Mouse (Mus musculus): ENCODE measurements around the gene Zfp292. TPM values are rescaled to one million over a fixed set of nuclear protein-coding genes. Genes with fewer than 3 reads are reported as not detected.

The Zfp292 gene
- polyA plus RNA-seq, 2 experiments = 2.5 to 4.7 TPM

DNA sequence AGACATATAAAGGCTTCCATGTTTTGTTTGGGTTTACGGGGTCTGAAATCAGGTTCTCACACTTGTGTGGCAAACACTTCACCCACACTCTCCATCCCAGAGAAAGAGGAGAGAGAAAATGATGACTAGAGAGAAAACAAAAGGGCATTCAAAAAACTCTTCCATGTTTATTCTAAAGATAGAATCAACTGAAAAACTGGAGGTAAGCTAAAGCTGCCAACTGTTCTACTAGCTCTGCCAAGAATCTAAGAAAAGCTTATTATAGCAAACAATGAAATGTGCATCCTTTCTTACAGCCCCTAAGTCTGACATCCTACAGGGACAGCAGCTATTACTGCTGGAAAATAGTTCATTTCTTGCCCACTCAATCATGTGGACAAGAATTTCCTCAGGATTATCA, 58.9 kb downstream of the Zfp292 start:
- WGBS (ENCODE audit: insufficient replicate concordance) = 77% methylated on average over 1 of the region's 1 CpGs
- ATAC-seq (ENCODE audit: insufficient read depth) (no peak), DNase-seq (ENCODE audit: low read depth in 3 of 3, low spot score in 3 of 3) (no peak)
- no peaks in the 10 kb centered on the region for H3K9me3 ChIP-seq (ENCODE audit: control insufficient read depth, low read length)
- H3K27me3 ChIP-seq (ENCODE audit: control insufficient read depth, insufficient read depth, low read length) = no peaks in the 10 kb centered on the region
- no peak overlapping the region for H3K27ac ChIP-seq
- no peak overlapping the region for H3K4me2 ChIP-seq (ENCODE audit: low read depth)
- no peaks in the 10 kb centered on the region; the same call in 1 of the 2 replicates for H3K36me3 ChIP-seq (replicated peaks; ENCODE audit: control insufficient read depth, insufficient read depth, low read depth)
- H3K4me3 ChIP-seq (ENCODE audit: insufficient read depth in 1 of 2, low read depth in 2 of 2, low read length in 2 of 2) = no peak overlapping the region
- no peaks in the 10 kb centered on the region for H3K4me1 ChIP-seq (replicated peaks; ENCODE audit: control insufficient read depth in 2 of 2, insufficient read depth in 2 of 2, low read length in 1 of 2)
- TF ChIP-seq EP300 (IDR thresholded peaks at IDR 0.05; ENCODE audit: low read depth) (no peak), CTCF (IDR thresholded peaks at IDR 0.05; ENCODE audit: low read depth) (no peak)
- no peak overlapping the region for H3K9ac ChIP-seq (replicated peaks)

GRCm38 (mm10) chr4:34819904-34820303, 62.9 kb downstream of the Zfp292 start:
- H3K27me3 ChIP-seq (ENCODE audit: control insufficient read depth, insufficient read depth, low read length) = no peaks in the 10 kb centered on the region
- H3K4me1 ChIP-seq (replicated peaks; ENCODE audit: control insufficient read depth in 2 of 2, insufficient read depth in 2 of 2, low read length in 1 of 2) = no peaks in the 10 kb centered on the region
- H3K4me3 ChIP-seq (ENCODE audit: insufficient read depth in 1 of 2, low read depth in 2 of 2, low read length in 2 of 2) = no peak overlapping the region
- no peak overlapping the region for H3K4me2 ChIP-seq (ENCODE audit: low read depth)
- DNase-seq (ENCODE audit: low read depth in 3 of 3, low spot score in 3 of 3) = no peak
- H3K9me3 ChIP-seq (ENCODE audit: control insufficient read depth, low read length) = no peaks in the 10 kb centered on the region
- TF ChIP-seq EP300 (IDR thresholded peaks at IDR 0.05; ENCODE audit: low read depth) = no peak
- no peak for TF ChIP-seq CTCF (IDR thresholded peaks at IDR 0.05; ENCODE audit: low read depth)
- WGBS (ENCODE audit: insufficient replicate concordance) = 81% methylated on average over 4 of the region's 4 CpGs
- peaks cover 6% of the 10 kb centered on the region for H3K36me3 ChIP-seq (replicated peaks; ENCODE audit: control insufficient read depth, insufficient read depth, low read depth)
- no peak overlapping the region for H3K27ac ChIP-seq
- ATAC-seq (ENCODE audit: insufficient read depth) = no peak
- no peak overlapping the region for H3K9ac ChIP-seq (replicated peaks)

DNA sequence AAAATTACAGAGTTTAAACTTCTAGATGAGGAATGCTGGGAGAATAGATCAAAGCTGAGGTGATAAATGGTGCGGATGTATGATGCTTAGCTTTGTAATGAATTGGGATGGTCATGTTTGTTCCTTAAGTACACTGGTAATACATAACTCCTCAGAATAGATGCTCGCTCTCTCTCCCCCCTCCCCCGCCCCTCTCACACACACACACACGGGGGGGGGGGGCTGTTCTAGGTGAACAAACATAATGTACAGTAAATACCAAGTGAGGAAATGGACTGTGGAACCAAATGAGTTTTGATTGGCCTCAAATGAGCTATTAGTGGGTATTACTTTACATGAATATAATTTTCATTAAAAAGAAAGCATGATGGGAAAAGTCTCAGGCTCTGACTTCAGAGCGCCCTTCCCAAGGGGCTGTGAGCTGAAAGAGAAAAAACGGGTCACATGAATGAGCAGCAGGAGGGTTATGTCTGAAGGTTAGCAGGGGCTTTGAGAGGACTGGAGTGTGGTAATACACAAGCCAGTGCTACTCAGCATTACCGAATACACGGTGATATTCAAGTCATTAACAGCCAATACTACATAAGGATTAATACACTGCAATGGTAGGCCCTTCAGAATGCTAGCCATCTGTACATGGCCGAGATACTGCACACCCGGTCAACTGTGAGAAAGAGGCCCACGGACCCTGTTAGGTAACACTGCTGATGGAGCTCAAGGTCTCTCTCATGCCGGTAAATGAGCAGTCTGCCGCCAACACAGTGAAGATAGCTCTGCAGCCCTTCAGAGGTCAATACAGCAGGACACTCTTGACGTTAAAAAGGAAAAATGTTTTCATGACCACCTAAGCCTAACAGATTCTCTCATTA, 81.4 kb downstream of the Zfp292 start:
- no peak overlapping the region for H3K27ac ChIP-seq
- H3K27me3 ChIP-seq (ENCODE audit: control insufficient read depth, insufficient read depth, low read length) = no peaks in the 10 kb centered on the region
- no peak overlapping the region for H3K4me3 ChIP-seq (ENCODE audit: insufficient read depth in 1 of 2, low read depth in 2 of 2, low read length in 2 of 2)
- no peak overlapping the region for H3K9ac ChIP-seq (replicated peaks)
- H3K9me3 ChIP-seq (ENCODE audit: control insufficient read depth, low read length) = no peaks in the 10 kb centered on the region
- no peak for TF ChIP-seq EP300 (IDR thresholded peaks at IDR 0.05; ENCODE audit: low read depth)
- TF ChIP-seq CTCF (IDR thresholded peaks at IDR 0.05; ENCODE audit: low read depth) = no peak
- no peak overlapping the region for H3K4me2 ChIP-seq (ENCODE audit: low read depth)
- no peaks in the 10 kb centered on the region for H3K4me1 ChIP-seq (replicated peaks; ENCODE audit: control insufficient read depth in 2 of 2, insufficient read depth in 2 of 2, low read length in 1 of 2)
- peaks cover 3% of the 10 kb centered on the region; the same call in 1 of the 2 replicates for H3K36me3 ChIP-seq (replicated peaks; ENCODE audit: control insufficient read depth, insufficient read depth, low read depth)
- WGBS (ENCODE audit: insufficient replicate concordance) = 78% methylated on average over 14 of the region's 14 CpGs
- ATAC-seq (ENCODE audit: insufficient read depth) (no peak), DNase-seq (ENCODE audit: low read depth in 3 of 3, low spot score in 3 of 3) (no peak)

DNA sequence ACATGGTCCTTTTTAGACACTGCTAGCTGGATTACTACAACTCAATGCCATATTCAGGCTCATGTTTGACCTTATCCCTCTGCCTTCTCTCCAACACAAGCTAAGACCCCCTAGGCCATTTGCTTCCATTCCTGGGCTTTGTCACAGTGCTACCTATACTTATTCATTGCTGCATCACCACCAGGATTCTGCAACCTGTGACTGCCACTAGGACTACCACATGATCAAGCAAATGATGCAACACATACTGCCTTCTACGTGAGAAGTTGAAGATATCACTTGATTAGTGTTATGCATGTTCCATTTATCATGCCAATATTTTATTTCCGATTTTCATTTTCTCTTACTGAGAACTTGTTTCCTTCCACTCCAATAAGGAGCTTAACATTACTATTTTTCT, 84.8 kb downstream of the Zfp292 start:
- TF ChIP-seq CTCF (IDR thresholded peaks at IDR 0.05; ENCODE audit: low read depth) (no peak), EP300 (IDR thresholded peaks at IDR 0.05; ENCODE audit: low read depth) (no peak)
- 73% methylated on average over 2 of the region's 2 CpGs for WGBS (ENCODE audit: insufficient replicate concordance)
- no peak for ATAC-seq (ENCODE audit: insufficient read depth)

DNA sequence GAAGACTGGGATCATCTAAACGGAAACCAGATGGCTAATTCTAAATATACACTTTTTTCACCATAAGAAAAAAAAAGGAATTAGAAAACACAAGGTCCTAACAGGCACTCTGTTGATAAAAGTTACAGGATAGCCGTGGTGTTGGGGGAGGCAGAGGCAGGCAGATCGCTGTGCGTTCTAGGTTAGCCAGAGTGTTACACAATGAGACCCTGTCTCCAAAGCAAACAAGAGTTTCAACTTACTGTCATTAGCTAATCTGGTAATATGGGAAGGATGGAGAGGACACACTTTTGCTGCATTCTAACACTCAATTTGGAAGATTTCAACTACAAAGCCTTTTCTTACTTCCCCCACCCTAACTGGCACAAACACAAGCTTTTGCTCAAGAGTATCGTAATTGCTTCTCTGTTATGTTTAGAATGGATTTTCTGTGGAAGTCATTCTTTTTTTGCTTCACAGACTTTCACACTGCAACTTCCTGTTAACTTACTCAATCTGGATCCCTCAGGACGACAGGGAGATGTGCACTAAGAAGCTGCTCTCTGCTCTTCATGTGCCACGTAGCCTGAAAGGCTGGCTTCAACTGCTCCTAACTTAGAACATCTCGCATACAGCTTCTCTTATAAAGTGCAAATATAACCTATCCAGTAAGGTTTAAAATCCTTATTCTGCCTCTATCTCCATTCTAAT, 85.3 kb downstream of the Zfp292 start:
- no peak for ATAC-seq (ENCODE audit: insufficient read depth)
- WGBS (ENCODE audit: insufficient replicate concordance) = 64% methylated on average over 8 of the region's 8 CpGs

More for the DNA sequence above, 84.8 kb downstream of the Zfp292 start:
- Histone ChIP-seq H3K27me3 (ENCODE audit: control insufficient read depth, insufficient read depth, low read length) (no peaks in the 10 kb centered on the region), H3K9ac (replicated peaks) (no peak overlapping the region), H3K36me3 (replicated peaks; ENCODE audit: control insufficient read depth, insufficient read depth, low read depth) (no peaks in the 10 kb centered on the region), H3K4me2 (ENCODE audit: low read depth) (no peak overlapping the region), H3K4me3 (ENCODE audit: insufficient read depth in 1 of 2, low read depth in 2 of 2, low read length in 2 of 2) (no peak overlapping the region), H3K9me3 (ENCODE audit: control insufficient read depth, low read length) (no peaks in the 10 kb centered on the region), H3K27ac (no peak overlapping the region), H3K4me1 (replicated peaks; ENCODE audit: control insufficient read depth in 2 of 2, insufficient read depth in 2 of 2, low read length in 1 of 2) (no peaks in the 10 kb centered on the region)
- no peak for DNase-seq (ENCODE audit: low read depth in 3 of 3, low spot score in 3 of 3)

More for the DNA sequence above, 85.3 kb downstream of the Zfp292 start:
- no peak overlapping the region for H3K9ac ChIP-seq (replicated peaks)
- H3K27ac ChIP-seq = no peak overlapping the region
- no peaks in the 10 kb centered on the region for H3K27me3 ChIP-seq (ENCODE audit: control insufficient read depth, insufficient read depth, low read length)
- no peak for TF ChIP-seq CTCF (IDR thresholded peaks at IDR 0.05; ENCODE audit: low read depth)
- TF ChIP-seq EP300 (IDR thresholded peaks at IDR 0.05; ENCODE audit: low read depth) = no peak
- no peaks in the 10 kb centered on the region for H3K36me3 ChIP-seq (replicated peaks; ENCODE audit: control insufficient read depth, insufficient read depth, low read depth)
- H3K4me1 ChIP-seq (replicated peaks; ENCODE audit: control insufficient read depth in 2 of 2, insufficient read depth in 2 of 2, low read length in 1 of 2) = no peaks in the 10 kb centered on the region
- no peak overlapping the region for H3K4me3 ChIP-seq (ENCODE audit: insufficient read depth in 1 of 2, low read depth in 2 of 2, low read length in 2 of 2)
- no peak for DNase-seq (ENCODE audit: low read depth in 3 of 3, low spot score in 3 of 3)
- H3K9me3 ChIP-seq (ENCODE audit: control insufficient read depth, low read length) = no peaks in the 10 kb centered on the region
- H3K4me2 ChIP-seq (ENCODE audit: low read depth) = no peak overlapping the region

Measured in liver, embryonic 14.5 days (tissue).